Mouse (Mus musculus) liver, postnatal 0 days (tissue): Measurements from ENCODE around the gene Serpina6. TPM values are rescaled to one million over a fixed set of nuclear protein-coding genes. Genes with fewer than 3 reads are reported as not detected.

Source experiments
- ATAC-seq: fragments of 200-750 bp; cut with Nextera tagmentation; 2 replicates; pipeline ENCODE4 v1.8.0; 2017; ENCODE audit warnings: mild to moderate bottlenecking, moderate library complexity
- DNase-seq: peaks from one replicate; pipeline ENCODE4 v3.0.0-alpha.2; 2016
- H3K27ac ChIP-seq: fragments of 300-500 bp; sonication (generic); 2 replicates; pipeline ENCODE4 v1.5.1; 2014; ENCODE audit warnings: antibody characterized with exemption, moderate library complexity, mild to moderate bottlenecking, low read depth
- H3K27me3 ChIP-seq: fragments of 300-500 bp; sonication (generic); 2 replicates; pipeline ENCODE4 v1.6.1; 2014; ENCODE audit warnings: low read length, control low read depth, mixed read lengths; ENCODE audit not compliant: insufficient read depth
- H3K36me3 ChIP-seq: fragments of 300-500 bp; sonication (generic); replicated peaks from 2 replicates; pipeline ENCODE4 v1.6.1; 2014; ENCODE audit warnings: mild to moderate bottlenecking, control low read depth, low read length, moderate library complexity, mixed read lengths; ENCODE audit not compliant: insufficient read depth
- H3K4me1 ChIP-seq: fragments of 300-500 bp; sonication (generic); 2 replicates; pipeline ENCODE4 v1.6.1; 2014; ENCODE audit warnings: antibody characterized with exemption, mild to moderate bottlenecking, control low read depth; ENCODE audit not compliant: insufficient read depth
- H3K4me2 ChIP-seq: fragments of 300-500 bp; sonication (generic); 2 replicates; pipeline ENCODE4 v1.6.1; 2014; ENCODE audit warnings: low read depth, mild to moderate bottlenecking, low read length, moderate library complexity, mixed read lengths
- H3K4me3 ChIP-seq: fragments of 300-500 bp; sonication (generic); 2 replicates; pipeline ENCODE4 v1.5.1; 2014; ENCODE audit warnings: low read depth, low read length
- H3K9ac ChIP-seq: fragments of 300-500 bp; sonication (generic); replicated peaks from 2 replicates; pipeline ENCODE4 v1.6.1; 2014; ENCODE audit warnings: mild to moderate bottlenecking, moderate library complexity
- H3K9me3 ChIP-seq: fragments of 300-500 bp; sonication (generic); 2 replicates; pipeline ENCODE4 v1.6.1; 2016; ENCODE audit warnings: mild to moderate bottlenecking, control low read depth, low read length, mixed read lengths
- CTCF ChIP-seq: sonication (generic); IDR thresholded peaks from 2 replicates; pipeline ENCODE4 v1.5.1; 2016; ENCODE audit warnings: antibody characterized with exemption, low read depth
- EP300 ChIP-seq: IDR thresholded peaks from 2 replicates; pipeline ENCODE4 v1.6.1; 2016; ENCODE audit warnings: antibody characterized with exemption, low read depth, mild to moderate bottlenecking
- WGBS: fragments of 180-500 bp; shearing (Covaris S2); extraction: QIAGEN DNeasy Blood & Tissue Kit; methylation state at CpG from one replicate; pipeline ENCODE4 v1.1.7; 2014; ENCODE audit not compliant: insufficient replicate concordance; 5-methylcytosine and 5-hydroxymethylcytosine counted together
- polyA plus RNA-seq: library from polyadenylated mRNA; unstranded; fragments of >200 nt; fragmentation: Nextera tagmentation; extraction: Ambion mirVana; gene quantifications from 2 replicates; pipeline ENCODE4 v1.2.1, GENCODE M21; 2015

The Serpina6 gene
- polyA plus RNA-seq, 1 experiment from 2014 or later, result 5.8 TPM

DNA sequence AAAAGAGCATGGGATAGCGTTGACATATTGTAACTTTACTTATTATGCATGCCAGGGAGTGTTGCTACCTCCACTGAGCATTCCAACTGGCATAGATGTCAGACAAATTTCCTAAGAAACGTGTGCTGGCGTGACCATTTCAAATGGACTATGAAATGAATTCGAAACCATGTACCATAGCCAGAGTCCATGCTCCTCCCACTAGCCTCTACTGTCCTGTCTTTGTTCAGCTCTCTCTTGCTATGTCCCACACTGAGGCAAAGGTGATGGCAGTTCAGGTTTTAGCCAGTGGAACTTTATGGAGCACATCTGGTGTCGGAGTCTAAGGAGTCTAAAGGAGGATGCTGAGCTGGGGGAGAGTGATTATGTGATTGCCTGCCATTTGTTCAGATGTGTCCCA, 3.1 kb upstream of the Serpina6 start:
- DNase-seq (no peak), ATAC-seq (no peak)
- 70% methylated on average over 5 of the region's 5 CpGs for WGBS
- TF ChIP-seq EP300, result no peak
- no peak for TF ChIP-seq CTCF
- H3K36me3 ChIP-seq, result no peaks in the 10 kb centered on the region
- H3K9ac ChIP-seq, result no peak overlapping the region
- peaks cover 8% of the 10 kb centered on the region; the same call in 1 of the 2 replicates for H3K4me1 ChIP-seq
- H3K27ac ChIP-seq, result no peak overlapping the region
- no peak overlapping the region for H3K4me3 ChIP-seq
- no peaks in the 10 kb centered on the region for H3K9me3 ChIP-seq
- H3K4me2 ChIP-seq, result no peak overlapping the region
- H3K27me3 ChIP-seq, result no peaks in the 10 kb centered on the region

DNA sequence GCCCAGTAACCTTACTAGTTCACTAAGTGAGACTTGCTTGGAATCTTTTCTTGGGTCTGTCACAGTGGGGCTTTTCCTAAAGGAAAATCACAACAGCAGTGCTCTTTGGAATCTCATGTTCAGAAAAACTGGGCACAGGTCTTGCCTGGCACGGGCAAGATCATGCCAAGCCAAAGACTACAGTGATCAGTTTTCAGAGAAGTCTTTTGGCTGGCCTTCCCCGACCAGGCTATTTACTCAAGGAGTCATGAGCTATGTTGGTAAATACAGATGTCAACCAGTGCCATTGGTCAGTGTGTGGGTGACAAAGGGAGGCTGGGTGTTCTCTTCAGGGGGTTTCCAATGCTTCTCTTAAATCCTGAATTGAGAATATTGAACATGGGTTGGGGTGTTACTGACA, 2.2 kb upstream of the Serpina6 start:
- Histone ChIP-seq H3K4me1 (peaks cover 8% of the 10 kb centered on the region; the same call in 1 of the 2 replicates), H3K36me3 (no peaks in the 10 kb centered on the region), H3K4me3 (no peak overlapping the region), H3K27ac (no peak overlapping the region), H3K9ac (no peak overlapping the region), H3K9me3 (no peaks in the 10 kb centered on the region), H3K4me2 (no peak overlapping the region), H3K27me3 (no peaks in the 10 kb centered on the region)
- DNase-seq (no peak), ATAC-seq (no peak)
- TF ChIP-seq EP300 (no peak), CTCF (no peak)
- WGBS, result 65% methylated on average over 2 of the region's 2 CpGs

DNA sequence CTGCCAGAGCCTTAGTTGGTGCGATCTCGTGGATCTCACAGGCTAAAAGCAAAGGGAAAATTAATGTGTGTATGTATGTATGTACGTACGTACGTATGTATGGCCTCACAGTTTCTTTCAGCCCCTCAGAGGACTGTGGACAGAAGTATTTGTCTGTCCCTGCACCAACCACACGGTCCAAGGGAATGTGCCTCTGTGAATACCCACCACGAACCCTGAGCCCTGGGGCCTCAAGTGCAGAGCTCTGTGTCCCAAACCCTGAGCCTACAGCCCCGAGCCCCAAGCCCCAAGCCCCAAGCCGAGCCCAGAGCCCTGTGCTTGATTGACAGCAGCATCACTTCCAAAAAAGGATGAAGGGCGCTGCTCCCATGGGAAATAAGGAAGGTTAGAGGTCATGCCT, 979 bp upstream of the Serpina6 start:
- Histone ChIP-seq H3K27me3 (no peaks in the 10 kb centered on the region), H3K4me1 (peaks cover 8% of the 10 kb centered on the region; the same call in 1 of the 2 replicates), H3K9me3 (no peaks in the 10 kb centered on the region), H3K36me3 (no peaks in the 10 kb centered on the region), H3K9ac (no peak overlapping the region), H3K4me2 (no peak overlapping the region), H3K4me3 (no peak overlapping the region), H3K27ac (no peak overlapping the region)
- no peak for ATAC-seq
- no peak for DNase-seq
- TF ChIP-seq CTCF (no peak), EP300 (no peak)
- WGBS, result 69% methylated on average over 10 of the region's 10 CpGs

DNA sequence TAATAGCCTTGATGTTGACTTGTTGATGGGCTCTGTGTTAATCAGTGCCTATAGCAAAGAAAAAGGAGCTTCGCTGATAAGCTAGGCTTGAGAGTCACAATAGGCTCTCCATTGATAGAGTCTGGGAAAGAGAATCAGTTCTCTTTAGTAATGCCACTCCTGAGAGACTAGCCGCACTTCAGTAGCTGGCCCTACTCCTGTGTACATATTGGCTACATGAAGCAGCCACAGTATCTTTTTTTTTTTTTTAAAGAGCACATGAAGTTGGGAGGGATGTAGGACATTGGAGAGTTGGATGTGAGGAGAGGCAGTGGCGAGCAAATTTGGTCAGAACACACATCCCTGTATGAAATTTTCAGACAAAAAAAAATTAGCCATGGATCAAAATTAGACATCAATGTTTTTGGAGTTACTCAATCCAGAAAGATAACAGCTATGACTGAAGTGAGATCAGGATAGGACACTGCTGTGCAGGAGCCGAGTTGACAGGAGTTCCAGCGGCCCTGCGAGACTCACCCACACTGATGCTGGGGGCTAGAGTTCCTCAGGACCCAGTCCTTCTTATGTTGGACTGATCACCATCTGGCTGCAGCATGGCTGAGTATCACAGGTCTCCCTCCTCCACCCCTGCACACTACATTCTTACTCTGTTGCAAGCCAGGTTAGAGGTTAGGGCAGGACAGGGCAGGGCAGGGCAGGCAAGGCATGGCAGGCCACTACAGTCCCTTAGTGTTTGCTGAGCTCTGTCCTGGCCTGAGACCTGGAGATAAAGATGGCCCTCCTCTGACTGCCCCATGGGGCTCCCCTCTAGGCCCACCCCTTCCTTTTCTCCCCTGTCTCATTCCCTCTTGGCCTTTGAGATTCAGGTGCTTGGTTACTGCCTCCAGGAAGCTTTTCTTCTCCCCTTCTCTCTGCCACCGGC, 1.6 kb downstream of the Serpina6 start:
- Histone ChIP-seq H3K9me3 (0 out of 2 replicates have a peak, but pooled peaks cover 2% of the 10 kb centered on the region), H3K4me3 (no peak overlapping the region), H3K4me2 (no peak overlapping the region), H3K36me3 (no peaks in the 10 kb centered on the region), H3K27me3 (no peaks in the 10 kb centered on the region), H3K9ac (no peak overlapping the region), H3K4me1 (peaks cover 8% of the 10 kb centered on the region; the same call in 1 of the 2 replicates), H3K27ac (no peak overlapping the region)
- ATAC-seq, result peak; percentile 69
- no peak for TF ChIP-seq EP300
- TF ChIP-seq CTCF, result no peak
- no peak for DNase-seq
- 61% methylated on average over 7 of the region's 7 CpGs for WGBS

DNA sequence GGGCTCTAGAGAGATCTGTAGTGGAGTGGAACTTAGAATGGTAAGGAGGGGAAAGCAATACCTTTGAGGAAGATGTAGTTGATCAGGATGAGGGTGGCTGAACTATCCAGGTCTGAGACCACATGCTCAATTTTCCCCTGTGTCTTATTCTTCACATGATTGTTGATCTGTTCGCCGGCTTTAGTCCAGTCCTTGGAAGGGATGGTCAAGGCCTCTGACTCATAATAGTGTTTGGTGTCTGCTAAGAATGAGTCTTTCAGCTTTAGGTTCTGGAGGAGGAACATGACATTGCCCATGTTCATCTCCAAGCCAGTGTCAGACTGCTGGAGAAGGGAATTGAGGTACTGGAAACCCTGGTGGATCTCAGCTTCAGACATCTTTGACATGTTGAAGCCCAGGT, 3.2 kb downstream of the Serpina6 start:
- no peaks in the 10 kb centered on the region for H3K27me3 ChIP-seq
- H3K4me2 ChIP-seq, result no peak overlapping the region
- H3K36me3 ChIP-seq, result no peaks in the 10 kb centered on the region
- H3K4me3 ChIP-seq, result no peak overlapping the region
- WGBS, result 71% methylated on average over 2 of the region's 2 CpGs
- H3K9ac ChIP-seq, result no peak overlapping the region
- 0 out of 2 replicates have a peak, but pooled peaks cover 4% of the 10 kb centered on the region for H3K9me3 ChIP-seq
- ATAC-seq (no peak), DNase-seq (no peak)
- peaks cover 6% of the 10 kb centered on the region; the same call in 1 of the 2 replicates for H3K4me1 ChIP-seq
- no peak for TF ChIP-seq CTCF
- TF ChIP-seq EP300, result no peak
- H3K27ac ChIP-seq, result no peak overlapping the region

DNA sequence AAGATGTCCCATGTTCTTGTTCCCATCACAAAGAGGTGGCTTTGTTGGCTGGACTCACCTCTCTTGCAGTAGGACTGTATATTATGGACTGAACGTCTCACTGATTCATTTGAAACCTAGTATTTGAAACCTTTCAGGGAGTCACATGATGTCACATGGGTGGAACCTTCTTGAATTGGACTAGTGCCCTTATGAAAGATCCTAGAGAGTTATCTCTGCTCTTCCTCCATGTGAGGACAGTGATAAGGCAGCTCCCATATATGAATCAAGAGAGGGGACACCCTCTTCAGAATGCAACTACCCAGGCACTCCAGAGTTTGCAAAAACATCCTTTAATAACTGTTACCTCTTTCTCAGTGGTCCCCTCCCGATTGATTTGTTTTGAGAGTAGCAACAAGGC, 10.7 kb downstream of the Serpina6 start:
- Histone ChIP-seq H3K9me3 (0 out of 2 replicates have a peak, but pooled peaks cover 4% of the 10 kb centered on the region), H3K27ac (no peak overlapping the region), H3K9ac (no peak overlapping the region), H3K4me1 (no peaks in the 10 kb centered on the region), H3K4me3 (no peak overlapping the region), H3K36me3 (no peaks in the 10 kb centered on the region), H3K27me3 (no peaks in the 10 kb centered on the region), H3K4me2 (no peak overlapping the region)
- 42% methylated on average over 2 of the region's 2 CpGs for WGBS
- TF ChIP-seq CTCF (no peak), EP300 (no peak)
- ATAC-seq, result no peak
- no peak for DNase-seq
